Mouse (Mus musculus): ENCODE measurements around the gene Nnmt. TPM values are rescaled to one million over a fixed set of nuclear protein-coding genes. Genes with fewer than 3 reads are reported as not detected.

Gene Nnmt
- polyA plus RNA-seq, 1 experiment from 2014 or later: 4.3 TPM

DNA sequence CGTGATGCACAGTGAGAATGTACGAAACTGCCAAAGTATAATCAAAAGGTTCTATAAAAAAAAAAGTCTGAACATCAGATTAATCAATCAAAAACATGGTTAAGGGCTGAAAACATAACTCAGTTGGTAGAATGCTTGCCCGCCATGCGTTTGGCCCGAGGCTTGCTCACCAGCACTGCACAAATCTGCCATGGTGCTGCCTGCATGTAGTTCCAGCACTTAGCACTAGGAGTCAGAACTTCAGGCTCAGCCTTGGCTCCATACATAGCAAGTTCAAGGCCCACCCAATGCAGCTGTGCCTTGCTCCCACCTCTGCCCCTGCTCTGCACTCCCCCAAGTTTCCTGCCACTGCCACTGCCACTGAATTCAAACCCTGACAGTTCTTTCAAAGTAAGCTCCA lies 744 bp upstream of the Nnmt start:
- no peaks in the 10 kb centered on the region for H3K36me3 ChIP-seq (ENCODE audit: insufficient read depth, low read length)
- no peak overlapping the region for H3K27ac ChIP-seq
- H3K9ac ChIP-seq (ENCODE audit: low read depth, low read length): no peak overlapping the region
- no peak overlapping the region for H3K4me2 ChIP-seq (ENCODE audit: low read length)
- TF ChIP-seq CTCF (IDR thresholded peaks at IDR 0.05; ENCODE audit: low read depth): no peak
- WGBS: 93% methylated on average over 5 of the region's 5 CpGs
- no peaks in the 10 kb centered on the region for H3K9me3 ChIP-seq (replicated peaks; ENCODE audit: low read length)
- H3K4me3 ChIP-seq (replicated peaks; ENCODE audit: low read depth, low read length): no peak overlapping the region
- DNase-seq (ENCODE audit: low spot score) (no peak), ATAC-seq (replicated peaks; ENCODE audit: low FRiP score, low read depth) (no peak)
- no peaks in the 10 kb centered on the region for H3K4me1 ChIP-seq (replicated peaks; ENCODE audit: insufficient read depth, low read length)
- no peaks in the 10 kb centered on the region for H3K27me3 ChIP-seq (ENCODE audit: insufficient read depth, low read length)

DNA sequence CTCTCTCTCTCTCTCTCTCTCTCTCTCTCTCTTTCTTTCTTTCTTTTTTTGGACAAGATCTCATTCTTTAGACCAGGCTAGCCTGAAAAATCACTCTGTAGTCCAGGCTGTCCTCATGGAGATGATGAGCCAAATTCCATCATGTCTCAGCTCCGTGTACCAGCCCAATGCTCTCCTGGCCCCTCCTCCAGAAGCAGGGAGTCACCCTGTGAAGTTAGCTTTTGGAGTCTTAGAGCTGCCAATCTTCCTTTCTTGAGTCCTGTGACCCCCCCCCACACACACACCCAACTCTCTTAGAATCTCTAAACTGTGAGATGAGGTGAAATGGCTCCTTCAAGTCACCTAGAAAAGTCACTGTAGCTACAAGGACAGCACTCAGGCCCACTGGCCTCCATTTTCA lies 727 bp downstream of the Nnmt start:
- DNase-seq (ENCODE audit: low spot score) (no peak), ATAC-seq (replicated peaks; ENCODE audit: low FRiP score, low read depth) (no peak)
- H3K9me3 ChIP-seq (replicated peaks; ENCODE audit: low read length): no peaks in the 10 kb centered on the region
- no peaks in the 10 kb centered on the region for H3K4me1 ChIP-seq (replicated peaks; ENCODE audit: insufficient read depth, low read length)
- 71% methylated on average over 1 of the region's 1 CpGs for WGBS
- H3K27me3 ChIP-seq (ENCODE audit: insufficient read depth, low read length): no peaks in the 10 kb centered on the region
- TF ChIP-seq CTCF (IDR thresholded peaks at IDR 0.05; ENCODE audit: low read depth): no peak
- no peaks in the 10 kb centered on the region for H3K36me3 ChIP-seq (ENCODE audit: insufficient read depth, low read length)
- H3K4me2 ChIP-seq (ENCODE audit: low read length): no peak overlapping the region
- no peak overlapping the region for H3K27ac ChIP-seq
- no peak overlapping the region for H3K9ac ChIP-seq (ENCODE audit: low read depth, low read length)
- H3K4me3 ChIP-seq (replicated peaks; ENCODE audit: low read depth, low read length): no peak overlapping the region

DNA sequence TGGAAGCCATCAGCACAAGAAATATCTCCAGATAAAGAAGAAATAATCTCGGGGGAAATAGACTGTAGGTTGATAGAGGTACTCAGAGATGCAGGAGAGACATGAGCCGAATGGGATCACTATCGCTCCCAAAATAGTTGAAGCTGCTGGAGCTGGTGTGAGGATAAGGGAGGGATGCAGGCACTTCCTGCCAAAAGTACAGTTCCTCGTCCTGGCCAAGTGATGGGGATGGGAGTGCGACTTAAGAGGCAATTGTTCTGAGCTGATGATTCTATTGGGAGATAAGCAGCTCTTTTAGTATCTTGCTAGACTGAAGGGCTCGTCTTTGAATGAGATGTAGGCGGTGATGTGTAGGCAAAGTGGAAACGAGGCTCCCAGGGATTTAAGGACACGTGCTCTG lies 4.1 kb downstream of the Nnmt start:
- Histone ChIP-seq H3K36me3 (ENCODE audit: insufficient read depth, low read length) (no peaks in the 10 kb centered on the region), H3K9ac (ENCODE audit: low read depth, low read length) (no peak overlapping the region), H3K4me2 (ENCODE audit: low read length) (no peak overlapping the region), H3K4me1 (replicated peaks; ENCODE audit: insufficient read depth, low read length) (no peaks in the 10 kb centered on the region), H3K27ac (no peak overlapping the region), H3K9me3 (replicated peaks; ENCODE audit: low read length) (no peaks in the 10 kb centered on the region), H3K4me3 (replicated peaks; ENCODE audit: low read depth, low read length) (no peak overlapping the region), H3K27me3 (ENCODE audit: insufficient read depth, low read length) (no peaks in the 10 kb centered on the region)
- DNase-seq (ENCODE audit: low spot score): no peak
- ATAC-seq (replicated peaks; ENCODE audit: low FRiP score, low read depth): no peak
- TF ChIP-seq CTCF (IDR thresholded peaks at IDR 0.05; ENCODE audit: low read depth): no peak
- 76% methylated on average over 9 of the region's 9 CpGs for WGBS

DNA sequence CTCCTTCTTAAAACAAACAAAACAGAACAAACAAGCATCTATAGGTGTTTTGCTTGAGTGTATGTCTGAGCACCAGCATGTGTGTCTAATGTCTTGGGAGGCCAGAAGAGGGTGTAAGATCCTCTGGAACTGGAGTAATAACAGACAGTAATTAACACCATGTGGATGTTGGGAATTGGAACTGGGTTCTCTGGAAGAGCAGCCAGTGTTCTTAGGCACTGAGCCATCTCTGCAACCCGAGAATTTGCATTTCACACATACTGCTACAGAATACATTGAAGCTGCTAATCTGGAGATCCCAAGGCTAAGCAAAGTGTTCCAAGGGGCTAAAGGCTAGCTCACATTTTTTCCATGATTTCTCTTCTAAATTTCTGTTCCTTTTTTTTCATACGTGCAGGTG lies 4.9 kb downstream of the Nnmt start:
- WGBS: 65% methylated on average over 2 of the region's 2 CpGs
- Histone ChIP-seq H3K9ac (ENCODE audit: low read depth, low read length) (no peak overlapping the region), H3K4me1 (replicated peaks; ENCODE audit: insufficient read depth, low read length) (no peaks in the 10 kb centered on the region), H3K9me3 (replicated peaks; ENCODE audit: low read length) (no peaks in the 10 kb centered on the region), H3K27ac (no peak overlapping the region), H3K4me2 (ENCODE audit: low read length) (no peak overlapping the region), H3K4me3 (replicated peaks; ENCODE audit: low read depth, low read length) (no peak overlapping the region), H3K27me3 (ENCODE audit: insufficient read depth, low read length) (no peaks in the 10 kb centered on the region), H3K36me3 (ENCODE audit: insufficient read depth, low read length) (no peaks in the 10 kb centered on the region)
- no peak for TF ChIP-seq CTCF (IDR thresholded peaks at IDR 0.05; ENCODE audit: low read depth)
- no peak for DNase-seq (ENCODE audit: low spot score)
- no peak for ATAC-seq (replicated peaks; ENCODE audit: low FRiP score, low read depth)

DNA sequence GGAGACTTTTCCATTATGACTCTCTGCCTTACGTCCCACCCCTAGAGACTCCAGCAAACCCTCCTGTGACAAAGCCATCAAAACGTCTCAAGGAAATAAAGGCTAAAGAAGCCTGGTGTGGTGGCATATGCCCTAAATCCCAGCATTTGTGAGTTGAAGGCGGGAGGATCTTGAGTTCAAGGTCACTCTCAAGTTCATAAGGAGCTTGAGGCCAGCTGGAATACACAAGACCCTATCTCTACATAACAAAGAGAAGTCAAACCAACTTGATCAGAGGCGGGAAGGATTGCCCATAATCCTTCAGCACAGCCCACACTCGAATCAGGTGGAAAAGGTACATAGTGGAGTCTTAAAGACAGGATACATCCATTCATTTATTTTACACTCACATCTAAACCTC lies 7.5 kb downstream of the Nnmt start:
- no peaks in the 10 kb centered on the region for H3K9me3 ChIP-seq (replicated peaks; ENCODE audit: low read length)
- no peak overlapping the region for H3K4me2 ChIP-seq (ENCODE audit: low read length)
- no peak overlapping the region for H3K27ac ChIP-seq
- DNase-seq (ENCODE audit: low spot score) (no peak), ATAC-seq (replicated peaks; ENCODE audit: low FRiP score, low read depth) (no peak)
- H3K4me3 ChIP-seq (replicated peaks; ENCODE audit: low read depth, low read length): no peak overlapping the region
- H3K27me3 ChIP-seq (ENCODE audit: insufficient read depth, low read length): no peaks in the 10 kb centered on the region
- no peak overlapping the region for H3K9ac ChIP-seq (ENCODE audit: low read depth, low read length)
- no peaks in the 10 kb centered on the region for H3K36me3 ChIP-seq (ENCODE audit: insufficient read depth, low read length)
- no peaks in the 10 kb centered on the region for H3K4me1 ChIP-seq (replicated peaks; ENCODE audit: insufficient read depth, low read length)
- TF ChIP-seq CTCF (IDR thresholded peaks at IDR 0.05; ENCODE audit: low read depth): no peak
- 75% methylated on average over 5 of the region's 5 CpGs for WGBS

DNA sequence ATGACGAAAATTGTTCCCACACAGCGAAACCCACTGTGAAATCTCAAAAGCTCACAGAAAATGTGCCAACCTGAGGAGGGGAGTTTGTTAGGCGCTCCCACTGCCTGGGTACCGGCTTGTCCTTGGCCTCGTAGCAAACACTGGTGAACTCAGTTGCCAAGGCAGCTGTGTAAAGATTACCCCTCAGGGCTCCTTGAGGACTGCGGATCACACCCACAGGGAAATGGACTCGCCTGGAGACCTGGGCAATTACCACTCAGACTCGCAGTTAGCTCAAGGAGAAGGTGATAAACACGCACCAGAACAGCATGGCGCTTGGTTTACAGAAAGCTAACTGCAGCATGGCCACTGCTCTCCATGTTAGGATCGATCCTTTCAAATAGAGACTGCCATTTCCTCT lies 8.0 kb downstream of the Nnmt start:
- Histone ChIP-seq H3K9me3 (replicated peaks; ENCODE audit: low read length) (no peaks in the 10 kb centered on the region), H3K36me3 (ENCODE audit: insufficient read depth, low read length) (no peaks in the 10 kb centered on the region), H3K4me1 (replicated peaks; ENCODE audit: insufficient read depth, low read length) (no peaks in the 10 kb centered on the region), H3K4me2 (ENCODE audit: low read length) (no peak overlapping the region), H3K27ac (no peak overlapping the region), H3K4me3 (replicated peaks; ENCODE audit: low read depth, low read length) (no peak overlapping the region), H3K9ac (ENCODE audit: low read depth, low read length) (no peak overlapping the region), H3K27me3 (ENCODE audit: insufficient read depth, low read length) (no peaks in the 10 kb centered on the region)
- no peak for DNase-seq (ENCODE audit: low spot score)
- ATAC-seq (replicated peaks; ENCODE audit: low FRiP score, low read depth): no peak
- no peak for TF ChIP-seq CTCF (IDR thresholded peaks at IDR 0.05; ENCODE audit: low read depth)
- 64% methylated on average over 11 of the region's 11 CpGs for WGBS

DNA sequence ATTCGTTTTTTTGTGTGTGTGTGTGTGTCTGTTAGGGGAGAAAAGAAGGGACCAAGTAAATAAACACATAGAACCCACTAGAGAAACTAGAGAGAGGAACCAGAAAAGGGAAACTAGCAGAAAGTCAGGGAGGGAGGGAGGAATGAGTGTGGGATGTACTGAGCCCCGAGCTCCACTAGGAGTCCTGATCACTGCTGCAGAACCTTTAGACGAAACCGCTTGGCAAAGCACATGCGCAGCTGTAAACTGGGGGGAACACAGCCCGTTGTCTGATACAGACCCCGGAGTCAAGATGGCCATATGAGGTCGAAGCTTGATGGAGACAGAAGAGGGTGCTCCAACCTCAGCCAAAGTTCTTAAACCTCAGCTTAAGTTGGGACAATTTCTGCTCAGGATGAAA lies 11.0 kb downstream of the Nnmt start:
- no peaks in the 10 kb centered on the region for H3K36me3 ChIP-seq (ENCODE audit: insufficient read depth, low read length)
- no peak overlapping the region for H3K9ac ChIP-seq (ENCODE audit: low read depth, low read length)
- H3K4me1 ChIP-seq (replicated peaks; ENCODE audit: insufficient read depth, low read length): no peaks in the 10 kb centered on the region
- H3K4me3 ChIP-seq (replicated peaks; ENCODE audit: low read depth, low read length): no peak overlapping the region
- no peak overlapping the region for H3K4me2 ChIP-seq (ENCODE audit: low read length)
- 55% methylated on average over 8 of the region's 8 CpGs for WGBS
- no peaks in the 10 kb centered on the region for H3K27me3 ChIP-seq (ENCODE audit: insufficient read depth, low read length)
- no peaks in the 10 kb centered on the region for H3K9me3 ChIP-seq (replicated peaks; ENCODE audit: low read length)
- peak; percentile 25; the same call in 1 of the 2 replicates for TF ChIP-seq CTCF (IDR thresholded peaks at IDR 0.05; ENCODE audit: low read depth)
- ATAC-seq (replicated peaks; ENCODE audit: low FRiP score, low read depth): no peak
- no peak overlapping the region for H3K27ac ChIP-seq
- DNase-seq (ENCODE audit: low spot score): peak; percentile 32

Data from kidney, postnatal 0 days (tissue).